Mouse (Mus musculus) brain, embryonic 14.5 days (tissue): ENCODE results near the gene A330070K13Rik.

Source experiments
- CTCF ChIP-seq: fragments of 200-500 bp; IDR thresholded peaks from 2 replicates; pipeline ENCODE4 v1.5.1; 2012; ENCODE audit warnings: inconsistent platforms, mild to moderate bottlenecking, moderate library complexity, borderline replicate concordance; ENCODE audit not compliant: insufficient read depth, insufficient read length; ENCODE audit errors: extremely low read depth
- POLR2A ChIP-seq: fragments of 200-500 bp; IDR thresholded peaks from 2 replicates; pipeline ENCODE4 v1.6.1; 2012; ENCODE audit warnings: mild to moderate bottlenecking, inconsistent platforms, borderline replicate concordance; ENCODE audit not compliant: poor library complexity, insufficient read depth, insufficient read length, severe bottlenecking; ENCODE audit errors: extremely low read depth

GRCm38 (mm10) chr5:130363773-130364172 lies 20.7 kb downstream of the A330070K13Rik start:
- TF ChIP-seq CTCF (no peak), POLR2A (no peak)
